Mouse (Mus musculus): Measurements from ENCODE around the gene Socs4. TPM values are rescaled to one million over a fixed set of nuclear protein-coding genes. Genes with fewer than 3 reads are reported as not detected.

Gene Socs4
- polyA plus RNA-seq (2014; fragmentation: Illumina TruSeq; extraction: RNeasy Lipid Tissue Mini Kit (QIAGEN cat#74804); ENCODE audit: low read depth, low replicate concordance) = 48.0 TPM

GRCm38 (mm10) chr14:47276637-47277393, at the start of gene Socs4, which contains the start of gene Wdhd1:
TSS of gene Socs4 (plus strand) at chr14:47276931.
TSS of gene Wdhd1 (minus strand) at chr14:47276857.

GRCm38 (mm10) chr14:47297785-47298407, 21.2 kb downstream of the Socs4 start, which contains the start of gene Mapk1ip1l:
TSS of gene Mapk1ip1l (plus strand) at chr14:47298266.

Other genes with a start within 250 kb of the Socs4 start
- 132 TPM for gene Gch1, start 87.5 kb upstream of the Socs4 start, polyA plus RNA-seq (2014; fragmentation: Illumina TruSeq; extraction: RNeasy Lipid Tissue Mini Kit (QIAGEN cat#74804); ENCODE audit: low read depth, low replicate concordance)
- gene Wdhd1, start 74 bp upstream of the Socs4 start, polyA plus RNA-seq (2014; fragmentation: Illumina TruSeq; extraction: RNeasy Lipid Tissue Mini Kit (QIAGEN cat#74804); ENCODE audit: low read depth, low replicate concordance) = 5.4 TPM
- 97.8 TPM for gene Mapk1ip1l, start 21.3 kb downstream of the Socs4 start, polyA plus RNA-seq (2014; fragmentation: Illumina TruSeq; extraction: RNeasy Lipid Tissue Mini Kit (QIAGEN cat#74804); ENCODE audit: low read depth, low replicate concordance)
- gene Lgals3, start 90.8 kb downstream of the Socs4 start, polyA plus RNA-seq (2014; fragmentation: Illumina TruSeq; extraction: RNeasy Lipid Tissue Mini Kit (QIAGEN cat#74804); ENCODE audit: low read depth, low replicate concordance) = 7.1 TPM
- 1.2 TPM for gene Dlgap5, start 141.5 kb downstream of the Socs4 start, polyA plus RNA-seq (2014; fragmentation: Illumina TruSeq; extraction: RNeasy Lipid Tissue Mini Kit (QIAGEN cat#74804); ENCODE audit: low read depth, low replicate concordance)
- gene Fbxo34, start 173.5 kb downstream of the Socs4 start, polyA plus RNA-seq (2014; fragmentation: Illumina TruSeq; extraction: RNeasy Lipid Tissue Mini Kit (QIAGEN cat#74804); ENCODE audit: low read depth, low replicate concordance) = 9.7 TPM